Mouse (Mus musculus) kidney, adult 2 months (tissue): ENCODE results near the gene Fam213a.

ENCODE experiments used
- CTCF ChIP-seq: fragments of 200-500 bp; conservative IDR thresholded peaks from 2 replicates; pipeline ENCODE4 v1.5.1; 2011; ENCODE audit warnings: low read depth, mild to moderate bottlenecking, control low read depth, low read length, moderate library complexity, mixed read lengths; ENCODE audit not compliant: insufficient read depth, insufficient read length
- POLR2A ChIP-seq: fragments of 200-500 bp; IDR thresholded peaks from one replicate; pipeline ENCODE4 v1.6.1; 2011; ENCODE audit warnings: low read depth, low read length, control low read depth

DNA sequence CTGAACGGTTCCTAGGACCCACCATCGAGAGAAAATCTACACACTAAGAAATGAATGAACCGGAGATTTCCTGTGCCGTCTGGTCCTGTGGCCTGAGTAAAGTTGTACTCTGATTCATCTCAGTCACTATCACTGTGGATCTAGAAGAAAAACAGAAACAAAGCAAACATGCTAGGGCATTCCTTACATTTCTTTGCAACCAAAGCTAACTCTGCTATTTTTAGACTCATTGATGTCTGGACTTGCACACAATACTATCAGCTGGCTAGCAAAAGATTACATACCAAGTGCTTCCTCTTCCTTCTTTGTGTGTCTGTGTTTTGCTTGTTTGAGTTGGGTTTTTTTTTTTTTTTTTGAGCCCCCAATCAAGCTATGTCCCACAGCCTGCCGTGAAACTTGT lies 3.9 kb upstream of the Fam213a start:
- no peak for TF ChIP-seq CTCF
- no peak for TF ChIP-seq POLR2A
